Mouse (Mus musculus) urinary bladder, postnatal 36 days (tissue): ENCODE data around the gene Brwd1.
"Not testable (repeated sequence)": the region's sequence is repeated elsewhere in the genome, so short reads cannot be mapped to it uniquely, and the experiment has no call there.

Experiments used
- DNase-seq, 2 experiments: peaks; one replicate each; pipeline ENCODE4 v3.0.0; 2022; ENCODE audit warnings: low spot score in 2 of 2, mixed read lengths in 1 of 2

Gene Brwd1

DNA sequence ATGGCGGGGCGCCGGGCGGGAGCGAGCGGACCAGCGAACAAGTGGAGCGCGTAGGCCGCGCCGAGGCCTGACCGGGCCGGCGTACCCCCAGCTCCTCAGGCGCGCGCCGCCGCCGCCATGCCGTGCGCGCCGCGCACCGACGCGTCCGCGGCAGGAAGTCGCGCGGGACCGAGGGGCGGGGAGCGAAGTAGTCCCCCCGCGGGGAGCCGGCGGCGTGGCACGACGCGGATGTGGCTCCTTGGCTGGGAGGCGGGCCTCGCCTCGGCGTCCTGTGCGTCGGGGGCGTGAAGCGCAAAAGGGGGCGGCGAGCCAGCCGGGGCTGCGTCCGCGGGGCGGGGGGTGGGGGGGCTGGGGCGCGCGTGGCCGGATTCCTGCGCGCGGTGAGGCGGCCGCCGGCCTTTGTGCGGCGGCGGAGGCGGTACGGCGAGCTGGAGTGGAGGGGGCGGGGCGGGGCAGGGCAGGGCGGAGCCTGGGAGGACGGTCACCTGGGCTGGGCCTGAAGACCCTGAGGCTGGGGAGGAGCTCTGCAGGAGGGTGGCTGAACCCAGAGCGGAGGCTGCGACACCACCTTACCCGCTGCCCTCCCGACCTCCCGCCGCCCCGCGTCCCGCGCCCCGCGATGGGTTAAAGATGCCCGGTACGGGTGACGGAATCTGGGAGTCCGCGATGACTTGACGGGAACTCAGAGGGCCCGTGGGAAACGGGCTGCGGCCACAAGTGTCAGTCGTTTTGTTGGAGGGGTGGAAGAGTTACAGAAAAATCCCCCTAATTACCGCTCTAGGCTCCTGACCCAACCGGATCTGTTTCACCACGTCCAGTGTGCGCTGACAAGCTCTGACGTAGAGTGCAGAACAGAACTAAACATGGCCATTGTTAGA lies at the start of gene Brwd1:
TSS of gene Brwd1 (minus strand) at position 226 of the 878 bp plus-strand sequence.
- peak; percentile 83 to 91 for DNase-seq

DNA sequence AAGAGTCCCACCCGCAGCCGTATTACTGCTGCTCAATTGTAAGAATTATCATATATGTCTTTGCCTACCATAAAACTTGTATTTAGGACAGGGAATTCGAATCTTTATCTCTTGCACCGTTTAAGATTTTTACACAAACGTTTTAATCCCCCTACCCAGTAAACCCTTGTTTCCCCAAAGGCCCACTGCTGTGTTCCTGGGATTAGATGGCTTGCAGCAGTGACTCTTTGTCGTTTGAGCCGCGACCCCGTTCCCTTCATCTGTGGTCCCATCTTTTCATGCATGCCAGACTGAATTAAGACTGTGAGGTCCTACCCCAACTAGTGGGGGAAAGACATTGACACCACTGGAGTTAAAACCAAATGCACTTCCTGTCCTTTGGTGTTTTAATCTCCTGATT lies 46.1 kb upstream of the Brwd1 start:
- no peak for DNase-seq

DNA sequence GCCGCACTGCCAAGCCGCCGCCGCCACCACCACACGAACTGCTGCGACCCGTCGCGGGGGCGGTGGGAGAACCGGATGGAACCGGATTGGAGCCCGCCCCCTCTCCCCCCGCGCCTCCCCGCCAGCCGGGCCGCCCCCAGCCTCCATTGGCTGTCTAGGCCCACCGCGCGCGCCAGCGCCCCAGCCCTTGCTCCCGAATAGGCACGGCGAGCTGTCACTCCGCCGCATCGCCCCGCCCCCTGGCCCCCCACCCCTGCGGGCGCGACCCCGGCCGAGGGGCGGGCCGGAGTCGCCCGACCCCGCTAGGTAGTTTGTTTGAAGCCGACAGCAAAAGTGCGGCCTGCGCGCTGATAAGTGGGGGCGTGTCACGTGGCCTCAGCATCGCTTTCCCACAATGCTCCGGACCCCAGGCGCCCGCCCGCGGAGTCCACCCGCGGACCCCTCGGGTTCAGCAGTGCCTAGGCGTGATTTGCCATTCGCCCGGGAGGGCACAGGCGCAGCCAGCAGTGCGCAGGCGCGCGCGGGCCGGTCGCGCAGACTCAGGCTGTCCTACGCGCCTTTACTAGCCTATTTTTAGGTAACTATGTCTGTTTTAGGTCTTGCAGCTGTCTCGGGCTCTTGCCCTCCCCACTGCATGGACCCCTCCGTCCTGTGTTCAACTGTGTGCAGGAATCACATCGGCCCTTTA lies 45.5 kb upstream of the Brwd1 start, which contains the start of gene Hmgn1:
TSS of gene Hmgn1 (minus strand) at position 73 of the 688 bp plus-strand sequence.
- peak; percentile 91 to 94 for DNase-seq

DNA sequence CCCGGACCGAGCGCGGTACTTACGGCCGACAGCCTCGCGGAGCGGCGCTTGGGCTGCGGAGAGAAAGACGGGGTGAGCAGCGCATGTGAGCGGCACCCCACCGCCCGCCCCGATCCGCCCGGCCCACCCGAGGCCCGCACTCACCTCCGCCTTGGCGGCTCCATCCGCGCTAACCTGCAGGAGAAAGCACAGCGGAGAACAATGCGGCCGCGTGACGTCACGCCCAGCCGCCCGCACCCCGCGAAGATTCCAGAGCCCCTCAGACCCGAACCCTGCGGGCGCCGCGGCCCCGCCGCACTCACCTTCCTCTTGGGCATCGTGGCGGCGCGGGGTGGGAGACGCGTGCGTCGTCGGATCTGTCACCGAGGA lies 44.9 kb upstream of the Brwd1 start:
- no peak for DNase-seq

DNA sequence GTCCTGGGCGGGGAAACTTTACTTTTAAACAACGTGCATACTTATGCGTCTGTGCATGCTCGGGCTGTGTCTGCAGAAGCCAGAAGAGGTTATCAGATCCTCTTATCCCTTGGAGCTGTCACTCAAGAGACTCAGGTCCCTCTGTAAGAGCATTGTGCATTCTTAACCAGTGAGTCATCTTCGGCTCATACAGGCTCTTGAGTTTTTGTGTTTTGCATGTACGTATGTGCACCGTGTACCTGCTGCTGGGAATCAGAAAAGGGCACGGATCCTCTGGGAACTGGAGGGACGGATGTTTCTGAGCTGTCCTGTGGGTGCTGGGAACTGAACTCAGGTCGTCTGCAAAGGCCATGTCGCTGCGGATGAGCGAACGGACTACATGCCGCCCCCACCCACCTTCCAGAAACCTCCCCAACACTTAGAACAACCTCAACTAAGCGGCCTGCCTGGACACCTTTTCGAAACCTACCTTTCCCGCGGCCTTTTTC lies 44.4 kb upstream of the Brwd1 start:
- peak in 1 of 2 experiments; percentile 30 for DNase-seq

DNA sequence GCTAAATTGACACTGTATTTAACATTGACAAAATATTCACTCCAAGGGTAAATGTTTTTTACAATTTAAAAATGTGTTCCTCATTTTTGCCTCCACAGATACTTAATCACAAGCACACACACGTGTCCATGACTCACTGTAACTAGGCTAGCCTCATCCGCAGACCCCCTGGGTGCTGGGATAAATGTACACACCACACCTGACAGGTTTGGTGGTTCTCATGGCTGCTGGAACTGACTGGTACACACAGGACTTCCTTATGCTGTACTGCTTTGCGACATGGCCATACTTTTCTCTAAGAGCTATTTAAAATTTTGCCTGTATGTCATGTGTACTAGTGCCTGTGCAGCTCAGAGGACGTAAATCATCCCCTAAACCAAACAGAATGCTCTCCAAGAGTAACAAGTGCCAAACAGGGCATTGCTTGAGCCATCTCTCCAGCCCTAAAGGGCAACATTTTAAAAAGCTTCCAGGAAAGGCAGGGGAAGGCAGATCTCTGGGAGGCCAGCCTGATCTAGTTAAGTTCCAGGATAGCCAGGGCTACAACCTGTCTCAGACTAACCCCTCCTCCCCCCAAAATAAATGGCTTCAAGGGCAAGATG lies 37.8 kb upstream of the Brwd1 start:
- no peak for DNase-seq

DNA sequence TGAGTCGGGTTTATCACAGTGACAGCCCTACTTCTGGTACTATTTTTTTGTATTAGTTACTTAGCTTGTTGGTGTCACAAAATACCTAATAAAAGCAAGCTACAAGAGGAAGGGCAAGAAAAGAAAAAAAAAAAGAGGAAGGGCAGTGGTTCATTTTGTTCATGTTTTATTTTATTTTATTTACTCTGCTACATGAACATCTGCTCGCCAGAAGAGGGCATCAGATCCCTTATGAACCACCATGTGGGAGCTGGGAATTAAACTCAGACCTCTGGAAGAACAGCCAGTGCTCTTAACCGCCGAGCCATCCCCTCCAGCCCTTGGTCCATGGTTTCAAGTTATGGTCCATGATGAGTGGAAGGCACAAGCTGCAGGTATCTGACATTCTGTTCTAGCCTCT lies 32.4 kb upstream of the Brwd1 start:
- DNase-seq = no peak

DNA sequence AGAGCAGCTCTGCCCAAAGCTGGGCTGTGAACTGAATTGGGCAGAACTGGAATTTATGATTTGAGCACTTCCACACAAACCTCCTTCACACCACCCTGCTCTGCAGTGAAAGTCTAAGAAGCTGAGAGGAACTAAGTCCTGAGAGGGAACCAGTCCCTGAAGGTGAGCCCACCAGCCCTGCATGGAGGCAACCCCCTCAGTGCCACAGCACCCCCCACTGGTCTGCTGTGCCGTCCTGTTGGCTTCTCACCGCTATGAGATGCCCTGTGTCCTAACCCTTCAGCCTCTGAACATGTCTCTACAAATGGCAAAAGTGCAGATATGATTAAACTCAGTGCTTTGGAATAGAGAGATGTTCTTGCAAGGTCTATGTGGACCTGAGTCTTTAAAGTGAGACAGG lies 30.4 kb upstream of the Brwd1 start:
- DNase-seq = no peak

DNA sequence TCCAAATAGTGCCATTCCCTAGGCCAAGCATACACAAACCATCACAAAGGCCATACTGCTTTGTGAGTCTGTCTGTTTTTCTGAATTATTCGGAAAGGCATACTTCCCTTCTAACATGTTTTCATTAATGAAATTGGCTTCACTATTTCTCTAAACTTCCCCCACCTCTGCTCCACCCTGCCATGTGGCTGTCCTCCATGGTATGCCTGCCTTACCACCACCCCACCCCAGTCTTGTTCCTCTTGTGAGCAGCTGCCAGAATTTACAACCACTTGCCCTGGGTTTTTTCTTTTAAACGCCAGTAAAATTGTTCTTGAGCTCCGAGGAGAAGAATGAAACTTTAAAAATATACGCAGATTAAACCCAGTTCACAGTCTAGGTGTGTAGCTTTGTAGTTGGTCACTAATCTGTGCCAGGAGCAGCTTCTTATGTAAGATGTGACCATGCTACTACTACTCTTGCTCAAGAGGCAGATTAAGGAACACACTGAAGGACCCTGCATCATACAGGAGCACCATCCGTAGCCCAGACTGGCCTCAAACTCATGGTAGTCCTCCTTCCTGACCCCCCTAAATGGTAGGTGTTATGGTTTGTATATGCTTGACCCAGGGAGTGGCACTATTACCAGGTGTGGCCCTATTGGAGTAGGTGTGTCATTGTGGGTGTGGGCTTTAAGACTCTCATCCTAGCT lies 28.5 kb upstream of the Brwd1 start:
- no peak for DNase-seq

DNA sequence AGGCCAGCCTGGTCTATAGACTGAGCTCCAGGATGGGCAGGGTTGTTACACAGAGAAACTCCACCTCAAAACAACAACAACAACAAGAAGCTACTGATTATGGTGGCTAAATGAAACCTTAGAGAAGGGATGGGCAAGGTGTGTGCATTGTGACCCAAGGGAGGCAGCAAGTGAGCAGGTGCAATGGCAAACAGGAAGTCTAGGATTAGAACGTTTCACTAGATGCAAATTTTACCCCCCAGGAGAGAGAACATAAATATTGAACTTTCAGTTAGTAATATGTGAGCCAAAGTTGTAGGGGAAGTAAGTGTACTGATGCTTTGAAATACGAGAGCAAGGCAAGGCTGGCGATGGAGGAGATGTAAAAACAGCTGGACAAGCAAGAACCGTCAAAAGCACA lies 27.3 kb upstream of the Brwd1 start:
- no peak for DNase-seq

DNA sequence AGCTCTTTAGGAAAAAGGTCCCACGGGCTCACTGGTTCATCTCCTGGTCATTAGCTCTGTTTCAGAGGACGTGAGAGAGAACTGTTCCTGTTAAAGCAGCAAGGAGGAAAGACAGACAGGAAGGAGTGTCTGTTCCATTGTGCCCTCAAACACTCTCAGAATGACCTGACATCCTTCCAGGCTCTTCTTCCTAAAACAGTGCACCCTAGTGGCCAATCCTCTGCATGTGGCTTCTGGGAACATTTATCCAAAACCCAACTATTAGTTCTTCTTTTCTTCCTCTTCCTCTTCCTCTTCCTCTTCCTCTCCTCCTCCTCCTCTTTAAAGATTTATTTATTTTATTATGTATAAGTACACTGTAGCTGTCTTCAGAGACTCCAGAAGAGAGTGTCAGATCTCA lies 20.7 kb upstream of the Brwd1 start:
- DNase-seq = no peak

DNA sequence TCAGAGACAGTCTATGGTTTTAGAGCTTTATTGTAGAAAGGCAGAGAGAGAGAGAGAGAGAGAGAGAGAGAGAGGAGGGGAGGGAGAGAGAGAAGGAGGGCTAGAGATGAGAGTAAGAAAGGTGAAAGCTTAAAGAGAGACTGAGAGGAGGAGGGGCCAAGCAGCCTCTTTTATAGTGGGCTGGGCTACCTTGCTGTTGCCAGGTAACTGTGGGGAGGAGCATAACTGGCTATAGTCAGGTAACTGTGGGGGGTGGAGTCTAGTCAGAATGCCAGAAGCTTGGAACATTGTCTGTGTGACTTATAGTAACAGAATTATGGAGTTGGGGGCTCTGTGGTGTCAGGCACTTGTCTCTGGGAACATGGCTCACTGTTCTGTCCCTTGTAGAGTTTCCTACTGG lies 15.5 kb upstream of the Brwd1 start:
- DNase-seq = not testable (repeated sequence)

DNA sequence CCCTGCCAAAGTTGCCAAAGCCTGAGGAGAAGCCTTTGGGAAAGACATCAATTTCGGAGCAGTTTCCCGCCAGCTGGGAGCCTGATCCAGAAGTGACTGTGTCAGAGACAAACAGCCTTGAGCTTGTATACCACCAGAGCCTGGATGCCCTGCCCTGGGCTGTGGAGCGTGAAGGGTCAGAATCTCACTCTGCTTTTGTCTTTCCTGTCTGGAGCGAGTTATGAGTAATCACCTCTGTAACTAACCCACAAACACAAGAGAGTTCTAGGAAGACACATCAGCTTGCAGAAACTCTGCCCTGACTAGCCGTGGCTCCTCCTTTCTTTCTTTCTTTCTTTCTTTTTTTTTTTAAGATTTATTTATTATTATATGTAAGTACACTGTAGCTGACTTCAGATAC lies 13.6 kb upstream of the Brwd1 start:
- DNase-seq = no peak

DNA sequence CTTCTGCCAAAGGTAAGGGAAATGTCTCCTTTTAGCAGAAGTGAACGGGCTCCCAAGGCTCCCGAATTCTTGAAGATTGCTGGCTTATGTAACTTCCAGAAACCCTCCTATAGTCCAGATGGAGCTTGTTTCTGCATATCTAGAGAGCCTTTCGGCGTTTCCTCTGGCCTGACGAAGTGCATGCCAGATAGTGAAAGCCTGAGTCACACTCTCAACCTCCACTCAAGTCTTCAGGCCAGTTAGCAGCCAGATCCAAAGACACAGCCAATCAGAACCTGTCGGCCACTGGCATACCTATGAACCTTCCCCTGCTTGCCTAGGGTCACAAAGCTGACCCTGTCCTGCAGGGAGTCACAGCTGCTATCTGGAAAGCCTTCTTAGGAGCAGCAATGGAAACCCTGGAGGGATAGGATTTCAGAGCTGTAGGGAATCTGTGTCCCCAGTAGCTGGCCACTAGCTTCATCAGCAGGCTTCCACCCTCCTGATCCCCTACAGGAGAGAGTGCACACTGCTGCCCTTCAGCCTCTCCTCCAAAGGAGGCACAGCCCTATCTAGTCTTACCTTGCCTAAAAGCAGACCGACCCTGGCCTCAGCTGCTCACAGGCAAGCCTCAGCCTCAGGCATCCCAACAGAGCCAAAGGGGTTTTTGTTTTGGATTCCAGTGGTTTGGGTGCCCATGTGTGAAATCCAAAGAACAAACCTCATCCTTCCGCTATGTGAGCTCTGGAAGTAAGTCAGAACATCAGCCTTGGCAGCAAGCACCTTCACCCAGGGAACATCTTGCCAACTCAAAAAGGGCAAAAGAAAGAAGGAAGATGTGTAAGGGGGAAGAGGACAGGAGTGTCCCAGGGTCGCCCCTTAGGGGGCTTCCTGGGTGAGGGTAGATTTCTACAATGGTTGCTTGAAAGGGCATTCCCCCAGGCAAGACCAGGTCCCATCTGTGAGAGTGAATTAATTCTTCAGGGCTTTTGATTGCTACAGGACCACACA lies 9.5 kb upstream of the Brwd1 start:
- DNase-seq = peak in 1 of 2 experiments; percentile 21

DNA sequence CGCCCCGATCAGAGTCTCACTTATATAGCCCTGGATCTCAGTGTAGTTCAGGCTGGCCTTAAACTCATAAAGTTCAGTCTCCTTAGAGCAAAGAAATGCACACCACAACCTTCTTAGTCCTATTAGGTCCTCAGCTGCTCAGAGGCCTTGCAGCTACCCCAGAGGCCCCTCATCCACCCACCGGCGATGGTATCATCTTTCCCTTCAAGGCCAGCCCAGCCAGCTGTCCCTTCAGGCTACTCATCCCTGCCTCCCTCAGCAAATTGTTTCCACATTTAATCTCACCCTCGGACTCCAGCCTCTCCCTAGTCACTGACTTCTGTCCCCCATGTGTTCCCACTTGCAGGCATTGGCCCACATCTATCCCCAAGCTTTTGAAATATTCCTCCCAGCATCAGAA lies 5.8 kb upstream of the Brwd1 start:
- no peak for DNase-seq

DNA sequence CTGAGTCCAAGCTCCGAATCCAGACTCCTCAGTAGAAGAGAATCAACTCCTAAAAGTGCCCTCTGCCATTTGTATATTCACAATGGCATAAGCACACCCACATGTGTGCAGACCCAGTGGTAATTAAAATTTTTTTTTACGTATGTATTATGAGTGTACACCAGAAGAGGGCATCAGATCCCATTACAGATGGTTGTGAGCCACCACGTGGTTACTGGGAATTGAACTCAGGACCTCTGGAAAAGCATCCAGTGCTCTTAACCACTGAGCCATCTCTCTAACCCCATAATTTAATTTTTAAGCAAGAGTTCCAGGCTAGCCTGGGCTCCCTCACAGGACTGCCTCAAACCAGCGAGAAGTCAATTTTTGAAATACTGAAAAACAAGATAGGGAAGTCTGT lies 5.1 kb upstream of the Brwd1 start:
- no peak for DNase-seq

DNA sequence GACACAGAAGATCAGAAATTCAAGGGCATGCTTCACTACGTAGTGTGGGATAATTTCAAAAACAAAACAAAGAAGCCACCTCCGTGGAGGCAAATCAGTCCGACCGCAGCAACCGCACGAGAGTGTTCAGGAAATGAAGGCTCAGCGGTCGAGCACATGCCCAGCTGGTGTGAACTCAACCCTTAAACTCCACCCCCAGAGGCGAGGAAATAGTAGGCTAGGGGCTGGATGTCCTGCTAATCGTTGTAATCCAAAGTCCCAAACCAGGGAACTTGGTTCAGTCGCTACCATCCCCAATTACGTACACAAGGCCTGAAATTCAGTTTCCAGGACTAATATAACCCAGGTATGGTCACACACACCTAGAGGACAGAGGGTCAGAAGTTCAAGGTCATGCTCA lies 4.7 kb upstream of the Brwd1 start:
- DNase-seq = no peak

DNA sequence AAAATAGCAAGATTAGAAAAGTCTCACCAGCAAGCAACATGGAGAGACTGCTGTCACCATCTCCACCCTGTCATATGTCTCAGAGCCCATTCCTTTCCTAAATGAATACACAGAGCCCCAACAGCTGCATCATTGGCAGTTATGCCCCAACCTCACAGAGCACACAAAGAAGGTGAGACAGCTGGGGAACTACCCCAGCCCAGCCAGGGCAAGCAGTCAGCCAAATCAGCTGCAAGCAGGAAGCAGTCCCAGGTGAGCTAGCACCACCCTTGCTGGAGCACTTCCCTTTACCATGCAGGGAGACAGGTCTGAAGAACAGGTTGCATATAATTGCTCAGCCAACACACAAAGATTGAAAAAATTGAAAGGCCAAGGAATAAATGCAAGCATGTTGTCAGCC lies 3.3 kb upstream of the Brwd1 start:
- DNase-seq = no peak

DNA sequence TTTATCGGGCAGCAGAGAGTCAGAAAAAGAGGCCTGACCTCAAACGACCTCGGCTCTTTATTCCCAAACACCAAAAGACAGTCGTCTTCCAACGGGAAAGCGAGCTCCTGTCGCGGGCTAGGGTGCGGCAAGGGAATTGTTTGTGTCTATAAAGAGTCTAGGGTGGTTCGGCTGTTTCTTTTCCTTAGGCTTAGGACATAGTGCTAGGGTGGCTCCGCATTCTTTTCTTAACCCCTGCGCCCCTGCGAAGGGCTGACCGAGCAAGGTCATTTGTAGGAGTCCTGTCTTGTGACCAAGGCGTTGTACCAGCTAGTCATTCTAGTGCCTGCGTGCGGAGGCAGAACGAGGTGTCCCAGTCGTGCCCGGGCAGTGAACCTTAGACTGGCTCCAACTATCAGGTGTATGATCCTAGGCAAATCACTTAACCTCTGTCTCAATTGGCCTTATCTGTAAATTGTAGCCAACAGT lies 887 bp upstream of the Brwd1 start:
- DNase-seq = peak; percentile 56 to 66

DNA sequence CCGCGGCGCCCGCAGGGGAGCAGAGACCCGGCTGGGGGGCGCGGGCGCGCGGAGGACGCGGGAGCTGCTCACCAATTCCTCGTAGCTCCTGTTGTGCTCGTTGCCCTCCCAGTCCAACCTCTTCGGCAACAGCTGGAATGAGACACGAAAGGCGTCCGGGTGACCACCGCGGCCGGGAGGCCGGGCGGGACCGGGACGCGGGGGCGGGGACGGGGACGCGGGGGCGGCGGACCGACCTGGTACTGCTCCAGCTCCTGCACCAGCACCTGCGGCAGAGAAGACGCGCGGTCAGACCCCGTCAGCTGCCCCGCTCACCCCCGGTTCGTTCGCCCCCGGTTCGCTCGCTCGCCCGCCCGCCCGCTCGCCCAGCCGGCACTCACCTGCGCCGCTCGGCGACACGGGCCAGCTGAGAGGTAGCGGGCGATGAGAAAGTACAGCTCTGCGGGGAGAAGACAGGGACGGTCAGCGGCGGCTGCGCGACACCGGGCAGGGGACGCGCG lies 534 bp downstream of the Brwd1 start:
- DNase-seq = peak; percentile 37 to 63
